Mouse (Mus musculus): ENCODE measurements around the gene Hist2h2aa2. TPM values are rescaled to one million over a fixed set of nuclear protein-coding genes. Genes with fewer than 3 reads are reported as not detected.
"Not testable (repeated sequence)": the region's sequence is repeated elsewhere in the genome, so short reads cannot be mapped to it uniquely, and the experiment has no call there.

The Hist2h2aa2 gene
- polyA plus RNA-seq, 1 experiment: 1,036 TPM

DNA sequence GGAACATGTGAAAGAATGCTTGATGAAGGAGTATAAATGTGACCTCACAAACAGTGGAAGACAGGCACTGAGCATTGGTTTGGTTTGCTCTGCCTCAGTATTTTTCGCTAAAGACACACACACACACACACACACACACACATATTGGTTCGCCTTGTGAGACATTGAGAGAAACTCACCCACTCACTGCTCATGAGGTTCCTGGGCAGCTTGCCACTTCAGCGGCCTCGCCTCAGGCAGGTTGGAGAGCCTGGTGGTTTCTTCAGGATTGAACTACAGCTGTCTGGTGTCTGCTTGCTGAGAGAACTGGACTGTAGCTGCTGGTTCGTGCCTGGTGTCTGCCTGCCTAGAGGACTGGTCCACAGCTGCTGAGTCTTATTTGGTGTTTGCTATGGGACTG, 20.1 kb upstream of the Hist2h2aa2 start:
- no peak overlapping the region for H3K4me3 ChIP-seq (replicated peaks)
- H3K4me1 ChIP-seq: peaks cover 50% of the 10 kb centered on the region
- TF ChIP-seq GATA1 (IDR thresholded peaks at IDR 0.05; ENCODE audit: borderline replicate concordance, low read length): no peak
- no peak for TF ChIP-seq FLI1 (IDR thresholded peaks at IDR 0.05; ENCODE audit: low read length)
- H3K36me3 ChIP-seq (replicated peaks; ENCODE audit: low read length): no peaks in the 10 kb centered on the region
- no peaks in the 10 kb centered on the region for H3K27me3 ChIP-seq (replicated peaks)
- peaks cover 4% of the 10 kb centered on the region; the same call in 1 of the 2 replicates for H3K9me3 ChIP-seq

DNA sequence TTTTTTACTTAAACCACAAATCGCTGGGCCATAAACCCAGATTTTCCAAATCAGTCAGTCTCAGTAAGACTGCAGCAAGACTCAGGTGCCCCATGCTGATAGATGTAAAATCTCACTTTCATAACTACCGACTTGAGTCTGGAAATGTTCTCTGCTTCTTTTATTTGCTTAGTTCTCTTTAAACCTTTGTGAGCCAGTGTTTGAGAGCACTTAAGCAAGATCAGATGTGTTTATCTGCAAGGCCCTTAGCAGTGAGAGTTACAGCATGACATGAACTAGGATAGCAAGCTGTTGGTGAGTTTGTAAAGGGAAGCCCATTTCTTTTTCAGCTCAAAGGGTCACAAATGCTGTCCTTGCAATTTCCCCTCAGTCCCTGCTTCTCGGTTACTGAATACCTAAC, 17.1 kb upstream of the Hist2h2aa2 start:
- H3K9me3 ChIP-seq: peaks cover 4% of the 10 kb centered on the region; the same call in 1 of the 2 replicates
- no peak for TF ChIP-seq FLI1 (IDR thresholded peaks at IDR 0.05; ENCODE audit: low read length)
- no peak for TF ChIP-seq GATA1 (IDR thresholded peaks at IDR 0.05; ENCODE audit: borderline replicate concordance, low read length)
- peaks cover 34% of the 10 kb centered on the region for H3K4me1 ChIP-seq
- no peaks in the 10 kb centered on the region for H3K27me3 ChIP-seq (replicated peaks)
- H3K36me3 ChIP-seq (replicated peaks; ENCODE audit: low read length): no peaks in the 10 kb centered on the region
- no peak overlapping the region for H3K4me3 ChIP-seq (replicated peaks)

DNA sequence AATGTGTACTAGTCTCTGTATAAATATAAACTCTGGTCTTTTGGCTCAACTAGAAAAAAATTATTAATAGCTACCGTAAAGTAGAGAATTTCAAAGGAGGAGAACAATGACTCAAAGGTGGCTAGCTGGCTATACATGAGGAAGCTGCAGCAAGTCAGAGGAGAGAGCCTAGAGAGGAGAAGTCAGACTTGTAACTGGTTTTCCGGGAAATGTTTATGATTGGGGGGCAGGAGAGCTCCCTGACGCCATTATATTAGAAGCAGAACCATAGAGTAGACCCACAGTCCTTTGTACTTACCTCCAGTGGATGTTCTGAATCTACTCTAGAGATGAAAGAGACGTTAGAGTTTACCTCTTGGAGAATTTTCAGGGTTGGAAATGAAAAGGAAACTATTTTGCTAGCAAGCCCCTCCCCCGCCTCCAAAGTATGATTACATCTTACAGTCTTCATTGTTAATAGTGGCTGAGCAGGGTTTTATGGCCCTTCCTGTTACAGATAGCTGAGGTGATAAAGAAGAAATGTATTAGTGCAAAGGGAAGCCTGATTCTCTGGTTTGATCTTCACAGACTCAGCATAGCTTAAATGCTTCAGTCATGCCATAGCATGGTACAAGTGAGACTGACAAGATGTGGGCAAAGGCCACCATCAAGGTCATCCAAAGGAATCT, 16.0 kb upstream of the Hist2h2aa2 start:
- Histone ChIP-seq H3K27me3 (replicated peaks) (no peaks in the 10 kb centered on the region), H3K4me3 (replicated peaks) (no peak overlapping the region), H3K9me3 (peaks cover 4% of the 10 kb centered on the region; the same call in 1 of the 2 replicates), H3K4me1 (peaks cover 29% of the 10 kb centered on the region), H3K36me3 (replicated peaks; ENCODE audit: low read length) (no peaks in the 10 kb centered on the region)
- no peak for TF ChIP-seq GATA1 (IDR thresholded peaks at IDR 0.05; ENCODE audit: borderline replicate concordance, low read length)
- TF ChIP-seq FLI1 (IDR thresholded peaks at IDR 0.05; ENCODE audit: low read length): no peak

DNA sequence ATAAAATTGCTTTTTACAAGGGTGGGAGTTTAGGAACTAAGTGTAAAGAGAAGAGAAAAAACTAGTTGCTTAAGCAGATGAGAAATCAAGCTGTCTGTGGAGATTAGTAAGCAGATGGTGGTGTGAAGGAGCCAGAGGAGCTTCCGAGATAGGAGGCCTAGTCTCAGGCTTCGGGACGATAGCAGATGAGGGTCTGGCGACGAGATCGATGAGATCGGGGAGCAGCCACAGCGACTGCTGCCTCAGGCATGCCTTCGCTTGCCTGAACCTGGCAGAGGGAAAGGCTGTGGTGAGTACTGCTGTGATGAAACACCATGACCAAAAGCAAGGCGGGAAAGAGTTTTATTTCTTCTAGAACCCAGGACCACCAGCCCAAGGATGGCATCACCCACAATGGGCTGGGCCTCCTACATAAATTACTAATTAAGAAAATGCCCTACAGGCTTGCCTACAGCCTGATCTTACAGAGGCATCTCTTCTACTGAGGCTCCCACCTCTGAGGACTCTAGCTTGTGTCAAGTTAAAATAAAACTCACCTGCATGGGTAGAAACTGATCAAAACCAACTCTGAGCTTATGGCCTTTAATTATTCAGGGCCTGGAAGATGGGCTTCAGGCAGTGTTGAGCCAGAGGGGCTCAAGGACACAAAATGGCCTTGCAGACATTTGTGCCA, 14.7 kb upstream of the Hist2h2aa2 start:
- Histone ChIP-seq H3K4me3 (replicated peaks) (no peak overlapping the region), H3K9me3 (no peaks in the 10 kb centered on the region), H3K36me3 (replicated peaks; ENCODE audit: low read length) (no peaks in the 10 kb centered on the region), H3K4me1 (peaks cover 31% of the 10 kb centered on the region), H3K27me3 (replicated peaks) (no peaks in the 10 kb centered on the region)
- no peak for TF ChIP-seq FLI1 (IDR thresholded peaks at IDR 0.05; ENCODE audit: low read length)

DNA sequence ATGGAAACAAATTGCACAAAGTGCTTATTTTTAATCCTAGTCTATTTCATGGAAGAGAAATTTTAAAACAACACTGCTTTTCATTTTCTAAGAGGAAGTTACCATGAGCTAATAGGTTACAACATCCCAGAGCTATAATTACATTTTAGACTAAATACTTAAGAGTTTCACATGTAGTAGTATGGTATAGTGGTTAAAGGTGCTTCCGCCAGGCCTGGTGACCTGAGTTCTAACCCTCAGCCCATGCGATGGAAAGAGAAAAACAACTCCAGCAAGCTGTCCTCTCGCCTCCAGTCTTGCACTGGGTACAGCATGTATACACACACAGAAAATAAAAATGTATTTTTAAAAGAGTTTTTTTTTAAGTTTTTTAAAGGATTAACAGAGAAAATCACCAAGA, 11.7 kb upstream of the Hist2h2aa2 start:
- H3K27me3 ChIP-seq (replicated peaks): no peaks in the 10 kb centered on the region
- no peak for TF ChIP-seq FLI1 (IDR thresholded peaks at IDR 0.05; ENCODE audit: low read length)
- TF ChIP-seq GATA1 (IDR thresholded peaks at IDR 0.05; ENCODE audit: borderline replicate concordance, low read length): no peak
- peaks cover 39% of the 10 kb centered on the region for H3K4me1 ChIP-seq
- H3K9me3 ChIP-seq: no peaks in the 10 kb centered on the region
- H3K4me3 ChIP-seq (replicated peaks): no peak overlapping the region
- no peaks in the 10 kb centered on the region for H3K36me3 ChIP-seq (replicated peaks; ENCODE audit: low read length)

DNA sequence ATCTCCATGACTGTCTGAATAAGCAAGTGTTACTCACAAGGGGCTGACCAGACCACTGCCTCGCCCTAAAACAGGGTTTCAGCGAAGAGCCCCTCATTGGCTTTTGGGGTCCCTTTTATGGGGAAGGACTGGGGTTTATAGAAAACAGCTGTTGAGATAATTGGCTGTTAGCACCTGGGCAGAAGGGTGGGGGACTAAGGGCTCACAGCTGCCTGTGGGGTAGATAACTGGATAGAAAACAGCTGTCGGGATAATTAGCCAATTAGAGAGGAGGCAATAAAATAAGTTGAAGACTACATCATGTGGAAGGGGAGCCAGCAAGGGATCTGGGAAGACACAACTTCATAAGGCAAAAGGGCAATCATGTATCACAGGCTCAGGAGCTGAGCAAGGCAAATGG, 10.8 kb upstream of the Hist2h2aa2 start:
- Histone ChIP-seq H3K27me3 (replicated peaks) (no peaks in the 10 kb centered on the region), H3K36me3 (replicated peaks; ENCODE audit: low read length) (no peaks in the 10 kb centered on the region), H3K9me3 (no peaks in the 10 kb centered on the region), H3K4me3 (replicated peaks) (no peak overlapping the region), H3K4me1 (peaks cover 33% of the 10 kb centered on the region)
- no peak for TF ChIP-seq FLI1 (IDR thresholded peaks at IDR 0.05; ENCODE audit: low read length)
- no peak for TF ChIP-seq GATA1 (IDR thresholded peaks at IDR 0.05; ENCODE audit: borderline replicate concordance, low read length)

DNA sequence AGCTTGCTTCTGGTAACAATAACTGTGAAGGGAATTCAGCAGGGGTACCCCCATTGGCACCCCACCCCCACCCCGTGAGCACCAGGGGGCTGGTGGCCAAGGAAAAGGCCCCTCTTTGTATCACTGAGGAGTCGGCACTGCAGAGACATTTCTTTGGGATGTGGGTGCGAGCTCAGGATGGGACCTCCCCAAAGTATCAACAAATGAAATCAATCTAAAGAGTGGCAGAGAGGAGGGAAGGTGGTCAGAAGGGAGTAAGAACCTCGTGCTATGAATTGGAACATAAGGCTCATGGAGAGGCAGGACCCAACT, 8.9 kb upstream of the Hist2h2aa2 start:
- no peaks in the 10 kb centered on the region for H3K36me3 ChIP-seq (replicated peaks; ENCODE audit: low read length)
- H3K9me3 ChIP-seq: no peaks in the 10 kb centered on the region
- no peaks in the 10 kb centered on the region for H3K27me3 ChIP-seq (replicated peaks)
- peak overlapping the region; percentile 88 for H3K4me3 ChIP-seq (replicated peaks)
- TF ChIP-seq FLI1 (IDR thresholded peaks at IDR 0.05; ENCODE audit: low read length): no peak
- TF ChIP-seq GATA1 (IDR thresholded peaks at IDR 0.05; ENCODE audit: borderline replicate concordance, low read length): no peak
- H3K4me1 ChIP-seq: peaks cover 30% of the 10 kb centered on the region

DNA sequence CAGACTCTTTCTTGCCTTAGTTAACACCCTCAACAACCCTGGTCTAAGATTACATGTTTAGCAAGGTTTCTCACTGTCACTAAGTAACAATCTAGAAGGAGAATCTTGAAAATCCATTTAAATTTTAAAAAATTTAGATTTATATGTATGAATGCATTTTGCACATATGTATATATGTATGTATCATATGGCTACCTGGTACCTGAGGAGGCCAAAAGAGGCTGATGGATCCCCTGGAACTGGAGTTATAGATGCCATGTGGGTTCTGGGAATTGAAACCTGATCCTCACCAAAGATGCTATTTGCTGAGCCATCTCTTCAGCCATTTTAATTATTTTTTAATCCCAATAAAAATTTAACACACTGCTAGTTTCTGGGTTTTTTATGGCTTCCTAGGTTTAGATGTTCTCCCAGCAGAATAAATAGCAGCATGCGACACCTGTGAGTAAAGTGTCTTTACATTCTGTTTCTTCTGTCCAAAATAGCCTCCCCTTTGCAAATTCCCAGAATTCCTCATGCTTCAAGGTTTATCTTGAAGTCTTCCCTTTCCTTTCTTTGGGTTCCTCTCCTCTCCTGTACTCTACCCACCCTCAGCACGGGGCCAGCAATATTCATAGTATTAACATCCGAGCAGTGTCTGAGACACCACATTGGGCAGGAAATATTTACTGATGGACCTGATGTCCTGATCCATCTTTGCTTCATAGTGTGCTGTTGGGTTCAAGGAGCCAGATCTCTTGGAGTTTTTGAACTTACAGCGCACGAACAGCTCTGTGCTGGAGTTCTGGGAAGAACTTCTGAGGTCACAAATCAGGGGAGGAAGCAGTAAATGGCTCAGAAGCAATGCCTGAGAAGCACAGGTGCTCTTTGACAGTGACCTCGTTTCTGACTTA, 8.3 kb upstream of the Hist2h2aa2 start:
- no peaks in the 10 kb centered on the region for H3K9me3 ChIP-seq
- H3K27me3 ChIP-seq (replicated peaks): no peaks in the 10 kb centered on the region
- peaks cover 36% of the 10 kb centered on the region for H3K4me1 ChIP-seq
- TF ChIP-seq FLI1 (IDR thresholded peaks at IDR 0.05; ENCODE audit: low read length) (no peak), GATA1 (IDR thresholded peaks at IDR 0.05; ENCODE audit: borderline replicate concordance, low read length) (no peak)
- no peaks in the 10 kb centered on the region for H3K36me3 ChIP-seq (replicated peaks; ENCODE audit: low read length)
- peak overlapping the region; percentile 88 for H3K4me3 ChIP-seq (replicated peaks)

DNA sequence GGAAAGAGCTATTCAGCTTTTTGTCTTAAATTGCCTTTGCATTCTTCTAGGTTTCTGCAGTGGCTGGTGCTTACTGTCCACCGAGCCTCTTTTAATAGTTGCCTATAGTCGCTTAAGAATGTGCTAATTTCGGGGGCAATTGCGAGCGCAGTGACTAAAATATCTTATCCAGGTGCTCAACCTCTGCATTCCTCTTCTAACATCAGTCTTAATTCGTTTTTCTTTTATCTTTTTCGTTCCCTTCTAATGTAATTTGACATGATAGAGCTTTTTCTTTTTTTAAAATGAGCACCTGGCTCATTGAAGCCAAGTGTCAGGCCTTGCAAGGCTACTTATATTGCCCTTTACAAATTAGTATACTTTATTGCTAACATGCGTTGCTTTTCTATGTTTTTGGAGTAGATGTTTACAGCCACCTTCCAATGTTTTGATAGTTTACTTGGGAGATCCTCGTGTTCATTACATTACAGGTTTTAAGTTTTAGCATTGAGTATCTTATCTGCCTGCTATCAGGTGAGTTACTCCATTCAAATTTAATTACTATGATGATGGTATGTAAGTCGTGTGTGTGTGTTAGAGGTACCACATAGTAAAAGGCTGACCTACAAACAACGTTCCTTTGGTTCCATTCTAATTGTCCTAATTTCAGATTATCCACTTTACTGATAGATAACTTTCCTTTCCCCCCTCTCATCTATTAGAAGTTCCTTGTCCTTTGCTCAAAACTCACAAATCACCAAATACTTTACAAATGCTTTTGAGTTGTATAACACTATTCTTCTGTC, 7.5 kb upstream of the Hist2h2aa2 start:
- no peaks in the 10 kb centered on the region for H3K9me3 ChIP-seq
- H3K27me3 ChIP-seq (replicated peaks): no peaks in the 10 kb centered on the region
- peaks cover 43% of the 10 kb centered on the region for H3K4me1 ChIP-seq
- H3K4me3 ChIP-seq (replicated peaks): peak overlapping the region; percentile 88
- H3K36me3 ChIP-seq (replicated peaks; ENCODE audit: low read length): peaks cover under 1% of the 10 kb centered on the region
- no peak for TF ChIP-seq GATA1 (IDR thresholded peaks at IDR 0.05; ENCODE audit: borderline replicate concordance, low read length)

DNA sequence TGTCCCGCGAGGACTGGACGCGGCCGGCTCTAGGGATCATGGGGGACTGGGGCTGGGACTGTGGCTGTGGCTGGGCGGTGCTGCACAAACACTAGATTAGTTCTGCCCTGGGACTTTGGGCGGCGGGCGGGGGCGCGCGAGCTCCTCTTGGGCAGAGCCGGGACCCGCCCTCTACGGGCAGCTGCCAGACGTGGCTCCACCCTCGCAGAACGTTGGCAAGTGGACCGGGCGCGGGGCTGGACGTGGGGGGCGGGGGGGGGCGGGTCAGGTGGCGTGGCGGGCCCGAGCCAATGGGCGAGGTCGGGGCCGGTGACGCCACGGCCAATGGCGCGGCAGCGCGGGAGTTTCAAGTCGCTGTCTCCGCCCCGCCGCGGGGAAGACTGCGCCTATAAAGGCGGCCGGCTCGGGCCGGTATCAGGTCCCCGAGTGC, 6.4 kb upstream of the Hist2h2aa2 start, which contains the start of gene Hist2h3c1:
Gene Hist2h3c1 (plus strand): TSS at position 259 of the 430 bp plus-strand sequence.
- Histone ChIP-seq H3K4me1 (peaks cover 52% of the 10 kb centered on the region), H3K4me3 (replicated peaks) (peak within 1 kb of the TSS; percentile 88)
- H3K36me3 ChIP-seq (replicated peaks; ENCODE audit: low read length); H3K9me3 ChIP-seq; H3K27me3 ChIP-seq (replicated peaks): not testable (repeated sequence)

DNA sequence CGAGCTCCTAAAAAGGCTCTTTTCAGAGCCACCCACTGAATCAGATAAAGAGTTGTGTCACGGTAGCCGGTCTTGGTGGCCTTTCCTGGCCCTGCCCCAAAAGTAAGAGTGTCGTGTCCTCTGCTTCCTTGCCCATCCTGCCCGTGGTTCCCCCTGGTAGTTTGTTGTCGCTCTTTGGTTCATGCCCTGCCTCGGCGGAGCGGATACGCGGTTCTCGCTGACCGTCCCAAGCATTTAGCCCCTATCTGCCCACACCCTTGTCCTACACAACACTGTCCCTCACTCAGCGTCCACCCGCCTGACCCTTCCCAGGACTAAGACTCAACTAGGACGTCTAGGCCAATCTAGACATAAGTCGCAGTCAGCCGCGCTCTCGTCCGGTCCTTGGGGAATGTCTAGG, 5.9 kb upstream of the Hist2h2aa2 start:
- H3K4me1 ChIP-seq: peaks cover 54% of the 10 kb centered on the region
- not testable (repeated sequence) for H3K36me3 ChIP-seq (replicated peaks; ENCODE audit: low read length); H3K9me3 ChIP-seq; H3K27me3 ChIP-seq (replicated peaks)
- peak overlapping the region; percentile 83 for H3K4me3 ChIP-seq (replicated peaks)

DNA sequence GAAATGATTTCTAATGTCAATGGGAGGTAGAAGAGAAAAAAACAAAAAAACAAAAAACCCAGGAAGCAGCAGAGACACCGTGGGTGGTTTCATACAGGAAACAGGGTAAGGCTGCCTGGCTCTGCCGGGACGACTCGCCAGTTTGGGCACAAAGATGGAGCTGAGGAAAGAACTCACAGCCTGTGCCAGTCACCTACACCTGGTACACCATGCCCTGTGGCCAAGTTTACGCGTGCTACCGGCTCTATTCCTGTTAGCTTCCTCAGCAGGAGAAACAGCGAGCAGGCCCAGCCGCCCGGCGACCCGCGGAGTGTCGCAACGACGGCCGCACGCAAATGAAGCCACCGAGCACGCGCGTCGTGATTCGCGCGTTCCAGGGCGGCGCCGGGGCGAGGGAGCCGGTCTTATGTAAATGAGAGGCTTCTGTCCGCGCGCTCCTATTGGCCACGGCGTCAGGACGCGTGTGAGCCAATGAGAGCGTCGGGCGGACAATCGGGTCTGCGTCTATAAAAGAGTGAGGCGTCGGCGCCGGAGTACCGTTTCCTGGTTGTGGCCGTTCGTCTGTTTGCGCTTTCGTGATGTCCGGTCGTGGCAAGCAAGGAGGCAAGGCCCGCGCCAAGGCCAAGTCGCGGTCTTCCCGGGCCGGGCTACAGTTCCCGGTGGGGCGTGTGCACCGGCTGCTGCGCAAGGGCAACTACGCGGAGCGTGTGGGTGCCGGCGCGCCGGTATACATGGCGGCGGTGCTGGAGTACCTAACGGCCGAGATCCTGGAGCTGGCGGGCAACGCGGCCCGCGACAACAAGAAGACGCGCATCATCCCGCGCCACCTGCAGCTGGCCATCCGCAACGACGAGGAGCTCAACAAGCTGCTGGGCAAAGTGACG, 5.2 kb upstream of the Hist2h2aa2 start, which contains the start of gene Hist2h2aa1:
Gene Hist2h2aa1 (plus strand): TSS at position 495 of the 884 bp plus-strand sequence.
- not testable (repeated sequence) for H3K9me3 ChIP-seq; H3K36me3 ChIP-seq (replicated peaks; ENCODE audit: low read length); H3K27me3 ChIP-seq (replicated peaks)
- Histone ChIP-seq H3K4me1 (peaks cover 54% of the 10 kb centered on the region), H3K4me3 (replicated peaks) (peak within 1 kb of the TSS; percentile 94)
